Mouse (Mus musculus): ENCODE data around the gene Ube2ql1. TPM values are rescaled to one million over a fixed set of nuclear protein-coding genes. Genes with fewer than 3 reads are reported as not detected.

Gene Ube2ql1
- polyA plus RNA-seq, 1 experiment from 2014 or later = 30.4 TPM

GRCm38 (mm10) chr13:69740331-69741285 is 919 bp upstream of the Ube2ql1 start:
- no peaks in the 10 kb centered on the region for H3K36me3 ChIP-seq
- H3K27ac ChIP-seq (replicated peaks) = peak overlapping the region; percentile 91
- WGBS = 2% methylated on average over 29 of the region's 29 CpGs
- H3K4me2 ChIP-seq (replicated peaks) = peak overlapping the region; percentile 92
- peaks cover 29% of the 10 kb centered on the region for H3K4me1 ChIP-seq
- peak overlapping the region; percentile 54 for H3K4me3 ChIP-seq
- H3K27me3 ChIP-seq = no peaks in the 10 kb centered on the region
- peak overlapping the region; percentile 69 for H3K9ac ChIP-seq (replicated peaks)
- ATAC-seq (replicated peaks) = peak; percentile 60
- no peaks in the 10 kb centered on the region for H3K9me3 ChIP-seq

GRCm38 (mm10) chr13:69739091-69739758 is 464 bp downstream of the Ube2ql1 start:
- no peak; the same call in 1 of the 2 replicates for ATAC-seq (replicated peaks)
- H3K36me3 ChIP-seq = peaks cover under 1% of the 10 kb centered on the region; the same call in 1 of the 2 replicates
- H3K4me3 ChIP-seq = peak overlapping the region; percentile 54
- H3K9me3 ChIP-seq = no peaks in the 10 kb centered on the region
- peak overlapping the region; percentile 91 for H3K27ac ChIP-seq (replicated peaks)
- under 1% methylated on average over 65 of the region's 78 CpGs for WGBS
- H3K27me3 ChIP-seq = no peaks in the 10 kb centered on the region
- peak overlapping the region; percentile 92 for H3K4me2 ChIP-seq (replicated peaks)
- peak overlapping the region; percentile 69 for H3K9ac ChIP-seq (replicated peaks)
- H3K4me1 ChIP-seq = peaks cover 43% of the 10 kb centered on the region

DNA sequence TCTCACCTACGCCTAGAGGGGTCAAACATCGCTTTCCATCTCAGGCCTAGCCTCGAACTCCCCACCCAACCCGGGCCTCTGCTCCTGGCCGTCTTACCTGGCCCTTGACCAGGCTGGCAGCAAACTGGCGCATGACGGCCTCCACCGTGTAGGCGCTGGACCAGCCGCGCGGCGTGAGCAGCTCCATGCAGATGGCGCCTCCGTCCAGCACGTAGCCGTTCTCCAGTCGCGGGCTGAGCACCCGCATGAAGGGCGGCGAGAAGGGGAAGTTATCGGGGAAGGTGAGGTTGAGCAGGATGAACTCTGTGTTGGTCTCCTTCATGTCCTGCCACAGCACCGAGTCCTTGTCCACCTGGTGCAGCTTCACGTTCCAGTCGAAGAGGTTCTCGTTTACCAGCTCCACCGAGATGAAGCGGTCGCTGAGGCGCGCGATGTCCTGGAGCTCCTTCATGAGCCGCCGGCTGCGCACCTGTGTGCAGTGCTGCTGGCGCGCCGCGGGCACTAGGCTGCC is 1.2 kb downstream of the Ube2ql1 start:
- Histone ChIP-seq H3K27me3 (no peaks in the 10 kb centered on the region), H3K36me3 (peaks cover 4% of the 10 kb centered on the region; the same call in 1 of the 2 replicates), H3K27ac (replicated peaks) (peak overlapping the region; percentile 91), H3K4me3 (peak overlapping the region; percentile 54), H3K9me3 (no peaks in the 10 kb centered on the region), H3K4me1 (peaks cover 49% of the 10 kb centered on the region), H3K4me2 (replicated peaks) (peak overlapping the region; percentile 92), H3K9ac (replicated peaks) (peak overlapping the region; percentile 69)
- no peak for ATAC-seq (replicated peaks)
- WGBS = under 1% methylated on average over 40 of the region's 40 CpGs

DNA sequence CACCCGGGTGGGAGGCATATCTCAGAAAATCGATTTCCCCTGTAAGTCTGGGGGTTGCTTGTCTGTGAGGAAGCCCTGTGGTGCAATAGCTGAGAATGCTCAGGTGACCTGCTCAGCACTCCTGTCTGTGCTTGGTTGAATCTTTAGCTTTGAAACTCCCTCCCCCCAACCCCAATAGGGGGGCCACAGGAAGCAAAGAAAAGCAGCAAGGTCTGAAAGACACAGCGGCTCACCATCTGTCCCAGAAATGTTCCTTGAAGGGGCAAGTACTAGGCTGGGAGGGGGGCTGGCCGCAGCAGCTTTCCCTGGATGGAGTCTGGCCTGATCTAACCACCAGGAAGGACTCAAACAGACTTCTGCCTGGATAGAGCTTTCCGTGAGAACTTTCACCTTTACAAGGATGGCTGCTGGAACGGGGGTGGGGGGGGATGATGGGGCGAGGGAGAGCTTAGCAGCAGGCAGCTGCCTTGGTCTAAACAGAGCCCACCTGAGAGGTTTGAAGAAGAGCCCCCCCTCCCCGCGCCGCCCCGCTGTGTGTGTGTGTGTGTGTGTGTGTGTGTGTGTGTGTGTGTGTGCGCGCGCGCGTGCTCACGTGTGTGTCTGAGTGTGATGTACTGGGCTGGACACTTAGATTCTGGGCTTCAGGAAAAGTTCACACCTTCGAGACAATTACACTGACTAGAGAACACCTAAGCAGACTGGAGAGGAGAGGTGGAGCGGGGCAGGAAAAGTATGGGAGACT is 2.1 kb downstream of the Ube2ql1 start:
- H3K4me2 ChIP-seq (replicated peaks) = peak overlapping the region; percentile 92
- no peaks in the 10 kb centered on the region for H3K9me3 ChIP-seq
- peak overlapping the region; percentile 54 for H3K4me3 ChIP-seq
- H3K27me3 ChIP-seq = no peaks in the 10 kb centered on the region
- peaks cover 6% of the 10 kb centered on the region; the same call in 1 of the 2 replicates for H3K36me3 ChIP-seq
- 0 out of 2 replicates have a peak overlapping the region, but pooled peaks have one; percentile 91 for H3K27ac ChIP-seq (replicated peaks)
- H3K9ac ChIP-seq (replicated peaks) = peak overlapping the region; percentile 69
- 20% methylated on average over 17 of the region's 19 CpGs for WGBS
- ATAC-seq (replicated peaks) = no peak
- peaks cover 58% of the 10 kb centered on the region for H3K4me1 ChIP-seq

- Histone ChIP-seq H3K36me3 (peaks cover 18% of the 10 kb centered on the region), H3K4me1 (peaks cover 73% of the 10 kb centered on the region), H3K4me2 (replicated peaks) (0 out of 2 replicates have a peak overlapping the region, but pooled peaks have one; percentile 92), H3K27me3 (no peaks in the 10 kb centered on the region), H3K9ac (replicated peaks) (no peak overlapping the region), H3K9me3 (no peaks in the 10 kb centered on the region), H3K27ac (replicated peaks) (no peak overlapping the region), H3K4me3 (no peak overlapping the region)
- ATAC-seq (replicated peaks) = no peak
- 88% methylated on average over 6 of the region's 6 CpGs for WGBS
Observed at GRCm38 (mm10) chr13:69732636-69733035, 7.1 kb downstream of the Ube2ql1 start.

- Histone ChIP-seq H3K36me3 (peaks cover 19% of the 10 kb centered on the region), H3K9me3 (no peaks in the 10 kb centered on the region), H3K4me1 (peaks cover 31% of the 10 kb centered on the region), H3K9ac (replicated peaks) (no peak overlapping the region), H3K4me3 (no peak overlapping the region), H3K4me2 (replicated peaks) (no peak overlapping the region), H3K27ac (replicated peaks) (no peak overlapping the region), H3K27me3 (no peaks in the 10 kb centered on the region)
- no peak for ATAC-seq (replicated peaks)
- 82% methylated on average over 3 of the region's 3 CpGs for WGBS
Observed at GRCm38 (mm10) chr13:69725376-69725775, 14.3 kb downstream of the Ube2ql1 start.

DNA sequence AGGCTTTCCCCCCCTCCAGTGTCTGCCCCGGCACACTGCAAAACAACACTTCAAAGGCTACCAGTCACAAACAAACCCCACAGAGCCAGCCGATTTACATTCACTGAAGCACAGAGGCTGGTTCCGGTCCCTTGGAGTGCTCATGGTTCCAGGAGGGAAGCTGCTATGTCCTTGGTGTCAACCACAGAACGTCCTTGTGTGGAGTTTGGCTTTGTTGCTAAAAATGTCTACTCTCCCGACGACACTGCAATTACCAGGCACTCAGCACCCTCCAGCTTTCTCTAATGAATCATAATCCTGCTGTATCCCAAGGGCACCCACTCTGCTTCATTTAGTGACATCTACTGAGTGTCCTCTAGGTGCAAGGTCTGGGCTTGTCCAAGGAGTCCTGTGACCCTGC is 18.5 kb downstream of the Ube2ql1 start:
- 0 out of 2 replicates have a peak overlapping the region, but pooled peaks have one; percentile 6 for H3K4me2 ChIP-seq (replicated peaks)
- peaks cover 3% of the 10 kb centered on the region; the same call in 1 of the 2 replicates for H3K36me3 ChIP-seq
- H3K9ac ChIP-seq (replicated peaks) = no peak overlapping the region
- H3K4me1 ChIP-seq = peaks cover 47% of the 10 kb centered on the region
- no peak overlapping the region for H3K27ac ChIP-seq (replicated peaks)
- H3K4me3 ChIP-seq = no peak overlapping the region
- ATAC-seq (replicated peaks) = no peak
- no peaks in the 10 kb centered on the region for H3K9me3 ChIP-seq
- no peaks in the 10 kb centered on the region for H3K27me3 ChIP-seq
- WGBS = 15% methylated on average over 6 of the region's 6 CpGs

DNA sequence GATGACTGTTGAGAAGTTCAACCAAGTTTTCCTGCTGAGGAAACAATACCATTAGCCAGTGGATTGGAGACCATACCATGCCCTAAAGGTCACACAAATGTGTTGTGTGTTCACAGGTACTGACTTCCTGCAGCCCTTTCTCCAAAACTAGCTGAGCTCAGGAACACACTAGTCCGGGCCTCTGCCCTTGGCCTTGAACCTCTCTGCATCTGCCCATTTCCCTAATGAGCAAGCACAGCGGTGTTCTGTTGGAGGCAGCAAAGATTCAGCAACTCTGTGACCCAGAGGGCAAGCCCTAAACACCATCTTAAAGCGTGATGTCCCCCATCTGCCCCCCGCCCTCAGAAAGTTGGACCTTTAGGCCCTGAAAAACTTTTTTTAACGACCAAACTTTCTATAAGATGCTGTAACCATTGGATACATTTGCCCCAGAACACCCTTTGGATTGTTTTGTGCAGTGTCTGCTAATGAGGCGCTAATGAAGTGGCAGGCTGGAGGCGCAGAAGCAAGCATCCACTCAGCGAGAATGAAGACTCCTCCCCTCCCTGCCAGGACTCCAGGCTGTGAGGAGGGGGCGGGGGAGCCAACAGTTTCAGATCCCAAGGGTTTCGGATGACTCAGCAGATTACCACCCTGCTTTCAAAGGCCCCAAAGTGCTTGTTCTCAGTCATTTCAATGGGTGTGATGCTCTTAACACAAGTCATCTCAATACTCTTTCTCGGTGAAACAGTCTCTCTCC is 21.7 kb downstream of the Ube2ql1 start:
- no peaks in the 10 kb centered on the region for H3K36me3 ChIP-seq
- 7% methylated on average over 11 of the region's 11 CpGs for WGBS
- no peak overlapping the region for H3K4me3 ChIP-seq
- H3K4me2 ChIP-seq (replicated peaks) = no peak overlapping the region
- no peak overlapping the region for H3K9ac ChIP-seq (replicated peaks)
- ATAC-seq (replicated peaks) = peak; percentile 78
- no peak overlapping the region for H3K27ac ChIP-seq (replicated peaks)
- H3K9me3 ChIP-seq = no peaks in the 10 kb centered on the region
- peaks cover 46% of the 10 kb centered on the region for H3K4me1 ChIP-seq
- no peaks in the 10 kb centered on the region for H3K27me3 ChIP-seq

DNA sequence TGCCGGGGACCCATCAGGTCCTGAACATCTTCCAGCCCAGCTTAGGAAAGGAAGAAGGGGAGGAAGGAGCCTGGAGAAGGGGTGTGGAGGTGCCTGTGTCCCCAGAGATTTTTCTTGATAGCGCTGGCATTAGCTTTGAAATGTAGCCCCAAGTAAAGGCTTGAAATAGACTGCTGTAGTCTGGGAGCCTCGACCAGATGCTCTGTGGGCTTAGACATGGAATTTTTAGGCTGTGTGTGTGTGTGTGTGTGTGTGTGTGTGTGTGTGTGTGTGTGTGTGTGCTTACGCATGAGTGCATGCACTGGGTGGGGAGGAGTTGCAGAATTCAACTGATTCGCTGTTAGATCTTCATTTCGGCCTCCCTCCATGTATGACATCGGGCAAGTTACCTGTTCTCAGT is 31.5 kb downstream of the Ube2ql1 start:
- Histone ChIP-seq H3K27me3 (no peaks in the 10 kb centered on the region), H3K4me1 (no peaks in the 10 kb centered on the region), H3K9me3 (no peaks in the 10 kb centered on the region), H3K4me3 (no peak overlapping the region), H3K9ac (replicated peaks) (no peak overlapping the region), H3K36me3 (peaks cover 18% of the 10 kb centered on the region), H3K27ac (replicated peaks) (no peak overlapping the region), H3K4me2 (replicated peaks) (no peak overlapping the region)
- 94% methylated on average over 7 of the region's 7 CpGs for WGBS
- no peak for ATAC-seq (replicated peaks)

GRCm38 (mm10) chr13:69707496-69707895 is 32.2 kb downstream of the Ube2ql1 start:
- no peaks in the 10 kb centered on the region for H3K4me1 ChIP-seq
- H3K9ac ChIP-seq (replicated peaks) = no peak overlapping the region
- ATAC-seq (replicated peaks) = no peak

DNA sequence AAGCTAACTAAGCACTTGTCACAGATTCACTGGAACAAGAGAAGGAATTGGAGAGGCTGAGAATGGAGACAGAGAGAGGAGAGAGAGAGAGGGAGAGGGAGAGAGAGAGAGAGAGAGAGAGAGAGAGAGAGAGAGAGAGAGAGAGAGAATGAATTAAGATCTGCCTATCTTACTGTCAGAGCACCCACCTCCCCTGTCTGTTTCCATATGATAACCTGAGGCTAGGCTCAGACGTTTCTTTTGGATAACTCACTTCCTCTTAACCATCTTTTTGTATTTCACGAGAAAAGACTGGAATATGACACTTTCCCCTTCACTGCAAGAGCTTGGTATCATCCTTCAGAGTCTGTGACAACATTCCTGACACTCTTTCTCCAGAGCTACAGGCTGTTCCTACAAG is 32.8 kb downstream of the Ube2ql1 start:
- ATAC-seq (replicated peaks) = no peak

More at GRCm38 (mm10) chr13:69707496-69707895, 32.2 kb downstream of the Ube2ql1 start:
- Histone ChIP-seq H3K36me3 (peaks cover 25% of the 10 kb centered on the region), H3K4me2 (replicated peaks) (no peak overlapping the region), H3K4me3 (no peak overlapping the region), H3K27me3 (no peaks in the 10 kb centered on the region), H3K27ac (replicated peaks) (no peak overlapping the region), H3K9me3 (no peaks in the 10 kb centered on the region)
- WGBS = 94% methylated on average over 12 of the region's 12 CpGs

More for the DNA sequence above, 32.8 kb downstream of the Ube2ql1 start:
- Histone ChIP-seq H3K36me3 (peaks cover 30% of the 10 kb centered on the region), H3K4me3 (no peak overlapping the region), H3K27ac (replicated peaks) (no peak overlapping the region), H3K9me3 (no peaks in the 10 kb centered on the region), H3K27me3 (no peaks in the 10 kb centered on the region), H3K9ac (replicated peaks) (no peak overlapping the region), H3K4me2 (replicated peaks) (no peak overlapping the region), H3K4me1 (no peaks in the 10 kb centered on the region)
- 56% methylated on average over 2 of the region's 2 CpGs for WGBS

Data from forebrain, embryonic 15.5 days (tissue).